Mouse (Mus musculus): ENCODE measurements around the gene Tfap2d. TPM values are rescaled to one million over a fixed set of nuclear protein-coding genes. Genes with fewer than 3 reads are reported as not detected.

The Tfap2d gene
- total and polyA plus RNA-seq, 2 experiments from 2014 or later: not detected

GRCm38 (mm10) chr1:19109711-19110110 is 6.9 kb downstream of the Tfap2d start:
- DNase-seq (ENCODE audit: low spot score): peak; percentile 8
- no peak overlapping the region for H3K4me3 ChIP-seq (ENCODE audit: low read depth, low read length)
- ATAC-seq (ENCODE audit: insufficient read depth, low read depth): no peak
- peaks cover 40% of the 10 kb centered on the region for H3K27me3 ChIP-seq (ENCODE audit: control insufficient read depth, insufficient read depth, low read length)
- no peaks in the 10 kb centered on the region for H3K9me3 ChIP-seq (replicated peaks; ENCODE audit: control insufficient read depth, low read length)
- H3K4me1 ChIP-seq (ENCODE audit: control insufficient read depth, insufficient read depth): no peaks in the 10 kb centered on the region
- no peaks in the 10 kb centered on the region for H3K36me3 ChIP-seq (replicated peaks; ENCODE audit: control insufficient read depth, insufficient read depth, low read length)
- TF ChIP-seq EP300 (IDR thresholded peaks at IDR 0.05; ENCODE audit: low read depth) (no peak), CTCF (IDR thresholded peaks at IDR 0.05; ENCODE audit: low read depth) (no peak)
- no peak overlapping the region for H3K4me2 ChIP-seq (ENCODE audit: low read depth, low read length)
- no peak overlapping the region for H3K27ac ChIP-seq (ENCODE audit: low read depth)
- 1% methylated on average over 16 of the region's 16 CpGs for WGBS
- no peak overlapping the region for H3K9ac ChIP-seq (replicated peaks; ENCODE audit: low read depth, low read length)

- Histone ChIP-seq H3K4me3 (ENCODE audit: low read depth, low read length) (no peak overlapping the region), H3K9me3 (replicated peaks; ENCODE audit: control insufficient read depth, low read length) (no peaks in the 10 kb centered on the region), H3K4me1 (ENCODE audit: control insufficient read depth, insufficient read depth) (no peaks in the 10 kb centered on the region), H3K27ac (ENCODE audit: low read depth) (no peak overlapping the region), H3K27me3 (ENCODE audit: control insufficient read depth, insufficient read depth, low read length) (peaks cover 37% of the 10 kb centered on the region), H3K4me2 (ENCODE audit: low read depth, low read length) (no peak overlapping the region), H3K36me3 (replicated peaks; ENCODE audit: control insufficient read depth, insufficient read depth, low read length) (no peaks in the 10 kb centered on the region), H3K9ac (replicated peaks; ENCODE audit: low read depth, low read length) (no peak overlapping the region)
- DNase-seq (ENCODE audit: low spot score) (no peak), ATAC-seq (ENCODE audit: insufficient read depth, low read depth) (no peak)
- WGBS: 2% methylated on average over 5 of the region's 5 CpGs
- TF ChIP-seq EP300 (IDR thresholded peaks at IDR 0.05; ENCODE audit: low read depth): no peak
- no peak for TF ChIP-seq CTCF (IDR thresholded peaks at IDR 0.05; ENCODE audit: low read depth)
Measured at GRCm38 (mm10) chr1:19110211-19110610, 7.4 kb downstream of the Tfap2d start.

DNA sequence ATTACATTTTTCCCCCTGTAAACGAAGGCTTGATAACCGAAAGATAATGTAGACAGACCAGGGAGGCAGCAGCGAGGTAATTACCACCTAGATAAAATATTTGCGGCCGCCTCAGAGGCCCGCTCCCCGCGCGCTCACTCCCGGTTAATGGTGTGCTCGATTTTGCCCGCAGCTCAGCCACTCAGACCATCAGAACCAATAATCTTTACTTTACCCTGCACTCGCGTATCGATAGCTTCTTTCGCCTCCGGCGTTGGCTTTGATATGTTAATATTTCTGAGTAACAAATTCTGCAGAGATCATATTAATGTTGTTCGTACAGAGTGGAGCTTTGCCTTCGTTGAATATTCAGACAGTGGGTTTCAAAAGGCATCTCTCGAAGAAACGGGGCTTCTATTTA is 8.2 kb downstream of the Tfap2d start:
- no peak overlapping the region for H3K9ac ChIP-seq (replicated peaks; ENCODE audit: low read depth, low read length)
- H3K4me1 ChIP-seq (ENCODE audit: control insufficient read depth, insufficient read depth): no peaks in the 10 kb centered on the region
- no peaks in the 10 kb centered on the region for H3K9me3 ChIP-seq (replicated peaks; ENCODE audit: control insufficient read depth, low read length)
- WGBS: 2% methylated on average over 22 of the region's 22 CpGs
- H3K27me3 ChIP-seq (ENCODE audit: control insufficient read depth, insufficient read depth, low read length): peaks cover 29% of the 10 kb centered on the region
- TF ChIP-seq CTCF (IDR thresholded peaks at IDR 0.05; ENCODE audit: low read depth): no peak
- no peak overlapping the region for H3K4me3 ChIP-seq (ENCODE audit: low read depth, low read length)
- H3K36me3 ChIP-seq (replicated peaks; ENCODE audit: control insufficient read depth, insufficient read depth, low read length): no peaks in the 10 kb centered on the region
- DNase-seq (ENCODE audit: low spot score) (no peak), ATAC-seq (ENCODE audit: insufficient read depth, low read depth) (no peak)
- H3K27ac ChIP-seq (ENCODE audit: low read depth): no peak overlapping the region
- H3K4me2 ChIP-seq (ENCODE audit: low read depth, low read length): no peak overlapping the region

- peak; percentile 69 for TF ChIP-seq CTCF (IDR thresholded peaks at IDR 0.05; ENCODE audit: low read depth)
- no peak for TF ChIP-seq EP300 (IDR thresholded peaks at IDR 0.05; ENCODE audit: low read depth)
- Histone ChIP-seq H3K9ac (replicated peaks; ENCODE audit: low read depth, low read length) (no peak overlapping the region), H3K36me3 (replicated peaks; ENCODE audit: control insufficient read depth, insufficient read depth, low read length) (no peaks in the 10 kb centered on the region), H3K9me3 (replicated peaks; ENCODE audit: control insufficient read depth, low read length) (no peaks in the 10 kb centered on the region), H3K4me1 (ENCODE audit: control insufficient read depth, insufficient read depth) (no peaks in the 10 kb centered on the region), H3K27ac (ENCODE audit: low read depth) (no peak overlapping the region), H3K27me3 (ENCODE audit: control insufficient read depth, insufficient read depth, low read length) (no peaks in the 10 kb centered on the region), H3K4me3 (ENCODE audit: low read depth, low read length) (no peak overlapping the region), H3K4me2 (ENCODE audit: low read depth, low read length) (no peak overlapping the region)
- DNase-seq (ENCODE audit: low spot score): peak; percentile 58
- WGBS: 4% methylated on average over 4 of the region's 4 CpGs
- no peak for ATAC-seq (ENCODE audit: insufficient read depth, low read depth)
Measured at GRCm38 (mm10) chr1:19178742-19179397, 76.0 kb downstream of the Tfap2d start.

- TF ChIP-seq CTCF (IDR thresholded peaks at IDR 0.05; ENCODE audit: low read depth) (peak; percentile 70), EP300 (IDR thresholded peaks at IDR 0.05; ENCODE audit: low read depth) (no peak)
- peaks cover 39% of the 10 kb centered on the region for H3K27me3 ChIP-seq (ENCODE audit: control insufficient read depth, insufficient read depth, low read length)
- peak overlapping the region; percentile 21; the same call in 1 of the 2 replicates for H3K4me3 ChIP-seq (ENCODE audit: low read depth, low read length)
- WGBS: 3% methylated on average over 12 of the region's 12 CpGs
- no peaks in the 10 kb centered on the region for H3K4me1 ChIP-seq (ENCODE audit: control insufficient read depth, insufficient read depth)
- H3K9me3 ChIP-seq (replicated peaks; ENCODE audit: control insufficient read depth, low read length): no peaks in the 10 kb centered on the region
- H3K9ac ChIP-seq (replicated peaks; ENCODE audit: low read depth, low read length): no peak overlapping the region
- DNase-seq (ENCODE audit: low spot score) (no peak), ATAC-seq (ENCODE audit: insufficient read depth, low read depth) (no peak)
- H3K36me3 ChIP-seq (replicated peaks; ENCODE audit: control insufficient read depth, insufficient read depth, low read length): no peaks in the 10 kb centered on the region
- peak overlapping the region; percentile 43 for H3K4me2 ChIP-seq (ENCODE audit: low read depth, low read length)
- H3K27ac ChIP-seq (ENCODE audit: low read depth): no peak overlapping the region
Measured at GRCm38 (mm10) chr1:19205649-19206048, 102.8 kb downstream of the Tfap2d start.

GRCm38 (mm10) chr1:19206194-19206593 is 103.4 kb downstream of the Tfap2d start:
- WGBS: 2% methylated on average over 7 of the region's 7 CpGs
- Histone ChIP-seq H3K4me3 (ENCODE audit: low read depth, low read length) (peak overlapping the region; percentile 21; the same call in 1 of the 2 replicates), H3K9ac (replicated peaks; ENCODE audit: low read depth, low read length) (no peak overlapping the region), H3K4me2 (ENCODE audit: low read depth, low read length) (no peak overlapping the region; the same call in 1 of the 2 replicates), H3K36me3 (replicated peaks; ENCODE audit: control insufficient read depth, insufficient read depth, low read length) (no peaks in the 10 kb centered on the region), H3K27ac (ENCODE audit: low read depth) (no peak overlapping the region), H3K4me1 (ENCODE audit: control insufficient read depth, insufficient read depth) (no peaks in the 10 kb centered on the region), H3K27me3 (ENCODE audit: control insufficient read depth, insufficient read depth, low read length) (peaks cover 44% of the 10 kb centered on the region), H3K9me3 (replicated peaks; ENCODE audit: control insufficient read depth, low read length) (no peaks in the 10 kb centered on the region)
- DNase-seq (ENCODE audit: low spot score): no peak
- ATAC-seq (ENCODE audit: insufficient read depth, low read depth): no peak
- TF ChIP-seq EP300 (IDR thresholded peaks at IDR 0.05; ENCODE audit: low read depth) (no peak), CTCF (IDR thresholded peaks at IDR 0.05; ENCODE audit: low read depth) (peak; percentile 37)
